Mouse (Mus musculus) liver, adult 2 months (tissue): ENCODE measurements around the gene 1700017D01Rik. TPM values are rescaled to one million over a fixed set of nuclear protein-coding genes. Genes with fewer than 3 reads are reported as not detected.
"Not testable (repeated sequence)": the region's sequence is repeated elsewhere in the genome, so short reads cannot be mapped to it uniquely, and the experiment has no call there.

ENCODE experiments used
- DNase-seq: peaks from one replicate; pipeline ENCODE4 v3.0.0-alpha.2; 2011; ENCODE audit warnings: low read depth, low spot score; ENCODE audit errors: extremely low read depth
- H3K27ac ChIP-seq: fragments of 200-500 bp; replicated peaks from 2 replicates; pipeline ENCODE4 v1.5.1; 2012; ENCODE audit warnings: low read depth, mild to moderate bottlenecking, control low read depth, inconsistent platforms, low read length; ENCODE audit not compliant: insufficient read depth
- H3K27me3 ChIP-seq: fragments of 200-500 bp; 2 replicates; pipeline ENCODE4 v1.6.1; 2012; ENCODE audit warnings: mild to moderate bottlenecking, moderate library complexity, low read length, inconsistent platforms; ENCODE audit not compliant: control insufficient read depth, insufficient read depth
- H3K36me3 ChIP-seq: fragments of 200-500 bp; 2 replicates; pipeline ENCODE4 v1.6.1; 2012; ENCODE audit warnings: low read length, inconsistent platforms; ENCODE audit not compliant: control insufficient read depth, insufficient read depth
- H3K4me1 ChIP-seq: fragments of 200-500 bp; 2 replicates; pipeline ENCODE4 v1.6.1; 2011; ENCODE audit warnings: low read length; ENCODE audit not compliant: control insufficient read depth, insufficient read depth
- H3K4me3 ChIP-seq: fragments of 200-500 bp; 2 replicates; pipeline ENCODE4 v1.5.1; 2011; ENCODE audit warnings: low read depth, mild to moderate bottlenecking, control low read depth, low read length, moderate library complexity; ENCODE audit not compliant: insufficient read depth
- H3K79me2 ChIP-seq: fragments of 200-500 bp; 2 replicates; pipeline ENCODE4 v1.6.1; 2012; ENCODE audit warnings: inconsistent platforms, mild to moderate bottlenecking, low read length, moderate library complexity; ENCODE audit not compliant: control insufficient read depth, insufficient read depth
- H3K9ac ChIP-seq: fragments of 200-500 bp; 2 replicates; pipeline ENCODE4 v1.6.1; 2012; ENCODE audit warnings: low read depth, mild to moderate bottlenecking, control low read depth, inconsistent platforms, low read length
- CTCF ChIP-seq: fragments of 200-500 bp; IDR thresholded peaks from 2 replicates; pipeline ENCODE4 v1.5.1; 2011; ENCODE audit warnings: low read depth, low read length, control low read depth
- POLR2A ChIP-seq: fragments of 200-500 bp; IDR thresholded peaks from 2 replicates; pipeline ENCODE4 v1.6.1; 2011; ENCODE audit warnings: low read length, control low read depth; ENCODE audit not compliant: insufficient read depth; ENCODE audit errors: extremely low read depth
- WGBS: fragments of 180-500 bp; shearing (Covaris S2); methylation state at CpG from one replicate; pipeline ENCODE4 v1.1.7; 2018; 5-methylcytosine and 5-hydroxymethylcytosine counted together
- polyA plus RNA-seq: library from polyadenylated mRNA; depleted of rRNA; stranded (reverse); fragments of >200 nt; gene quantifications from 2 replicates; pipeline ENCODE4 v1.2.3, GENCODE M21; 2012; rRNA removed
- total RNA-seq: library from RNA; depleted of rRNA; stranded (reverse); fragments of >200 nt; gene quantifications from 2 replicates; pipeline ENCODE4 v1.2.3, GENCODE M21; 2014; rRNA removed

1700017D01Rik gene
- total RNA-seq: not detected in 2 replicates
- not detected in 2 replicates for polyA plus RNA-seq

DNA sequence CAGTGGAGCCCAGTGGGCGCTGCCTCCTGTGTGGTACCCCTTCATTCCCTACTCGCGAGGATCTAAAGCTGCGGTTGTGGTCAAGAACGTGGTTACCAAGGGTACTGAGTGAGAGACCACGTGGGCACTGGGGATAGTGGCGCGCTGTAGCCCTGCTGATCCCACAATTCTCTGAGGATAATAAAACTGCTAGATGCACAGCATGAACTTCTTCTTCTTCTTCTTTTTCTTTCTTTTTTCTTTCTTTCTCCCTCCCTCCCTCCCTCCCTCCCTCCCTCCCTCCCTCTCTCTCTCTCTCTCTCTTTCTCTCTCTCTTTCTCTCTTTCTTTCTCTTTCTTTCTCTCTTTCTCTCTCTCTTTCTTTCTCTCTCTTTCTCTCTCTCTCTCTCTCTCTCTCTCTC, at the start of gene 1700017D01Rik:
TSS of gene 1700017D01Rik (minus strand) at position 101 of the 400 bp plus-strand sequence.
- WGBS: 78% methylated on average over 8 of the region's 8 CpGs
- not testable (repeated sequence) for H3K9ac ChIP-seq, H3K79me2 ChIP-seq, H3K27me3 ChIP-seq, H3K4me3 ChIP-seq, H3K27ac ChIP-seq, H3K36me3 ChIP-seq, DNase-seq, H3K4me1 ChIP-seq

DNA sequence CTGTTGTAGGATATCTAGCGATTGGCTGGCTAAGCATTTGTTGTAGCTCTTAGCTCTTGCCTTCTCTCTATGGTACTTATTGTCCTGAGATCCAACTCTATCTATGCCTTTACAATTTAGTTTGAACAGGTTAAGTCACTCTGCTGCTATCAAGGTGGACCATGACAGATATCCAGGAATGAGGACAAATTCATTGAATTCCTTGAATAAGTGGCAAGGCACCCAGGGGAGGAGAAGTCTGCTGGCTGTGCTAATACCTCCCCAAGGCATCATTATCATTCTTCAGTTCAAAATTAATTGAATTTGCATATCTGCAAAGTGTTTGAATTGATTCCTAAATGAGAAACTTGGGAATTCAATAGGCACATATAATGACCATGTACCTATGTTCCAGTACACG, 46.8 kb upstream of the 1700017D01Rik start:
- H3K36me3 ChIP-seq: no peaks in the 10 kb centered on the region
- H3K4me1 ChIP-seq: no peaks in the 10 kb centered on the region
- H3K79me2 ChIP-seq: no peaks in the 10 kb centered on the region
- H3K27ac ChIP-seq: no peak overlapping the region
- H3K27me3 ChIP-seq: no peaks in the 10 kb centered on the region
- H3K9ac ChIP-seq: no peak overlapping the region
- TF ChIP-seq CTCF: no peak
- TF ChIP-seq POLR2A: no peak
- WGBS: 77% methylated on average over 2 of the region's 2 CpGs
- H3K4me3 ChIP-seq: no peak overlapping the region
- no peak for DNase-seq

DNA sequence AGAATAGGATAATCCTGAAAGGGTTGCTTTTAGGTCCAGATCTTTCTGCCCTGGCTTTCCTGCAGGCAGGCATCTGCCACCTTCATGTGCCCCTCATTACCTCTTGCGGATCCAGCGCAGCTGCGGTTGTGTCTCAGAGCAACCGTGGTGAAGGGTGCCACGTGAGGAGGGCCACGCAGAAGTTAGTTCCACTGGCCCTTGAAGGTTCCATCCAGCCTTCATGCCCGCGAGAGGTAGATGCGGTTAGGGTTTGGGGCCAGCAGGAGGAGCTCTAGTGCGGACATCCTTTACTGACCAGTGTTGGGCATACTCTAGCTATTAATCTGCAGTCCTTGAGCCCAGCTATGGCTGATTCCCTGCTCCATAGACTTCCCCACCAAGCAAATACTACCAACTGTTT, 34.5 kb upstream of the 1700017D01Rik start, which contains the start of gene 1700025F22Rik:
TSS of gene 1700025F22Rik (minus strand) at position 149 of the 400 bp plus-strand sequence.
- Histone ChIP-seq H3K36me3 (no peaks in the 10 kb centered on the region), H3K27me3 (no peaks in the 10 kb centered on the region), H3K9ac (no peak within 1 kb of the TSS), H3K79me2 (no peaks in the 10 kb centered on the region), H3K27ac (no peak within 1 kb of the TSS), H3K4me3 (no peak within 1 kb of the TSS), H3K4me1 (no peaks in the 10 kb centered on the region)
- 27% methylated on average over 10 of the region's 10 CpGs for WGBS
- TF ChIP-seq CTCF (peak; percentile 77), POLR2A (no peak)
- peak; percentile 13 for DNase-seq

DNA sequence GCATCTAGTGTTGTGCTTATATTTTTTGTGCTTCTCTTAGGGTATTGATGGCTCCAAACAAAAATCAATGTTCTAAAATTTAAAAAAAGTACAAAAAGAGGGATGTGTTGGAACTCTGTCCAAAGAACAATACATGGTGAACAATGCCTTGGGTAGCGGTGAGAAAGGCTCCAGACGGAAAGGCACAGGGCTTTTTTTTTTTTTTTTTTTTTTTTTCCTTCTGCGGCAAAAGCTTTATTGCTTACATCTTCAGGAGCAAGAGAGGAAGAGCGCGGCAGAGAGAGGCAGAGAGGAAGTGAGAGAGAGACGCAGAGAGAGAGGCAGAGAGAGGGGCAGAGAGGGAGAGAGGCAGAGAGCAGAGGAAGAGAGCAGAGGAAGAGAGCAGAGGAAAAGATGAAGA, 27.2 kb upstream of the 1700017D01Rik start:
- 85% methylated on average over 6 of the region's 6 CpGs for WGBS
- not testable (repeated sequence) for H3K27ac ChIP-seq, DNase-seq, H3K36me3 ChIP-seq, H3K4me1 ChIP-seq, H3K4me3 ChIP-seq, H3K27me3 ChIP-seq, H3K9ac ChIP-seq, H3K79me2 ChIP-seq

DNA sequence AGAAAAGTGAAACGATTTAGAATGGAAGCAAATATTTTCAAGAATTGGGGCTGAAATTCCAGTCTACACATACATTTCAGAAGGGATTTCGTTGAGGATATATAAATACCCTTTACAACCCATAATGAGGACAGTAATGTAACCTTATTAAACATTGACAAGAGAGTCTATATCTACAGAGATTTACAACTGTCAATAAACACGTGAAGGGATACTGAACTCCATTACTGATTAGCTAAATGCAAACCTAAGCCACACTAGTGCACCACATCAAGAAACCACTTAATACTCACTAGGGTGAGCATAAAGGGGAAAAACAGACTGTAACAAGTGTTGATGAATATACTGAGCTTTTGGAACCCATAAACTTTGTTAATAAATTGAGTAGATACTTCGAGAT, 4.7 kb upstream of the 1700017D01Rik start:
- no peaks in the 10 kb centered on the region for H3K79me2 ChIP-seq
- H3K27ac ChIP-seq: no peak overlapping the region
- no peaks in the 10 kb centered on the region for H3K4me1 ChIP-seq
- H3K27me3 ChIP-seq: 0 out of 2 replicates have a peak, but pooled peaks cover 2% of the 10 kb centered on the region
- DNase-seq: no peak
- H3K4me3 ChIP-seq: no peak overlapping the region
- no peak overlapping the region for H3K9ac ChIP-seq
- TF ChIP-seq POLR2A (no peak), CTCF (no peak)
- H3K36me3 ChIP-seq: no peaks in the 10 kb centered on the region
- 55% methylated on average over 4 of the region's 4 CpGs for WGBS

DNA sequence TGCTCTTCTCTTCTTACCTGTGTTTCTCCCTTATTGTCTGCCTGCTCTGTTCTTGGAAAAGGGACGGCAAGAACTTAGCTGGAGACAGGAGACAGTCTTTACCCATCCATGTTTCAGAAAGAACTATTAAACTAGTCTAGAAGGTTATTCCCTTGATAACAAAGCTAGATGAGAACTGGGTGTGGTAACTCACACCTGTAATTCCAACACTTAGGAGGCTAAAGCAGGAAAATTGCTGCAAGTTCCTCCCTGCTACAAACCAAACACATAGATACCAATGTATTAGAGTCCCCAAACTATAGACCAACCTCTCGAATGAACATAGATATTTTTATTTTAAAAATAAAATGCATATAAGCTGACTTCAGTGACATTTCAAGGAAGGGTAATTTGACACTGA, 4.2 kb upstream of the 1700017D01Rik start:
- WGBS: 93% methylated on average over 2 of the region's 2 CpGs
- no peak for TF ChIP-seq POLR2A
- TF ChIP-seq CTCF: no peak
- H3K4me1 ChIP-seq: no peaks in the 10 kb centered on the region
- no peaks in the 10 kb centered on the region for H3K36me3 ChIP-seq
- no peaks in the 10 kb centered on the region for H3K79me2 ChIP-seq
- H3K27ac ChIP-seq: no peak overlapping the region
- no peak overlapping the region for H3K9ac ChIP-seq
- 0 out of 2 replicates have a peak, but pooled peaks cover 2% of the 10 kb centered on the region for H3K27me3 ChIP-seq
- no peak overlapping the region for H3K4me3 ChIP-seq
- DNase-seq: no peak
